Mouse (Mus musculus) liver, embryonic 16.5 days (tissue): ENCODE results near the gene Defb9. TPM values are rescaled to one million over a fixed set of nuclear protein-coding genes. Genes with fewer than 3 reads are reported as not detected.
"Not testable (repeated sequence)": the region's sequence is repeated elsewhere in the genome, so short reads cannot be mapped to it uniquely, and the experiment has no call there.

Experiments used
- ATAC-seq: fragments of 200-750 bp; cut with Nextera tagmentation; 2 replicates; pipeline ENCODE4 v1.8.0; 2017; ENCODE audit warnings: low read depth, mild to moderate bottlenecking, moderate number of reproducible peaks, moderate library complexity
- H3K27ac ChIP-seq: fragments of 300-500 bp; sonication (generic); 2 replicates; pipeline ENCODE4 v1.5.1; 2014; ENCODE audit warnings: mild to moderate bottlenecking, low read length
- H3K27me3 ChIP-seq: fragments of 300-500 bp; sonication (generic); 2 replicates; pipeline ENCODE4 v1.6.1; 2014; ENCODE audit warnings: low read depth, low read length, mixed read lengths; ENCODE audit not compliant: control insufficient read depth, insufficient read depth
- H3K36me3 ChIP-seq: fragments of 300-500 bp; sonication (generic); 2 replicates; pipeline ENCODE4 v1.6.1; 2014; ENCODE audit warnings: mild to moderate bottlenecking; ENCODE audit not compliant: control insufficient read depth, insufficient read depth
- H3K4me1 ChIP-seq: fragments of 300-500 bp; sonication (generic); 2 replicates; pipeline ENCODE4 v1.6.1; 2014; ENCODE audit warnings: low read depth, low read length, mixed read lengths; ENCODE audit not compliant: control insufficient read depth
- H3K4me2 ChIP-seq: fragments of 300-500 bp; sonication (generic); 2 replicates; pipeline ENCODE4 v1.6.1; 2014; ENCODE audit warnings: low read depth, low read length, mixed read lengths
- H3K4me3 ChIP-seq: fragments of 300-500 bp; sonication (generic); 2 replicates; pipeline ENCODE4 v1.5.1; 2014; ENCODE audit warnings: low read depth, mild to moderate bottlenecking, low read length
- H3K9ac ChIP-seq: fragments of 300-500 bp; sonication (generic); 2 replicates; pipeline ENCODE4 v1.6.1; 2014; ENCODE audit warnings: low read depth, low read length
- H3K9me3 ChIP-seq: fragments of 300-500 bp; sonication (generic); replicated peaks from 2 replicates; pipeline ENCODE4 v1.6.1; 2016; ENCODE audit warnings: low read length; ENCODE audit not compliant: control insufficient read depth
- WGBS: fragments of 180-500 bp; shearing (Covaris S2); extraction: QIAGEN DNeasy Blood & Tissue Kit; methylation state at CpG from one replicate; pipeline ENCODE4 v1.1.7; 2014; ENCODE audit not compliant: insufficient replicate concordance; 5-methylcytosine and 5-hydroxymethylcytosine counted together
- polyA plus RNA-seq: library from polyadenylated mRNA; unstranded; fragments of >200 nt; fragmentation: Nextera tagmentation; extraction: Ambion mirVana; gene quantifications from 2 replicates; pipeline ENCODE4 v1.2.1, GENCODE M21; 2015

Defb9 gene
- not detected in 2 replicates for polyA plus RNA-seq

DNA sequence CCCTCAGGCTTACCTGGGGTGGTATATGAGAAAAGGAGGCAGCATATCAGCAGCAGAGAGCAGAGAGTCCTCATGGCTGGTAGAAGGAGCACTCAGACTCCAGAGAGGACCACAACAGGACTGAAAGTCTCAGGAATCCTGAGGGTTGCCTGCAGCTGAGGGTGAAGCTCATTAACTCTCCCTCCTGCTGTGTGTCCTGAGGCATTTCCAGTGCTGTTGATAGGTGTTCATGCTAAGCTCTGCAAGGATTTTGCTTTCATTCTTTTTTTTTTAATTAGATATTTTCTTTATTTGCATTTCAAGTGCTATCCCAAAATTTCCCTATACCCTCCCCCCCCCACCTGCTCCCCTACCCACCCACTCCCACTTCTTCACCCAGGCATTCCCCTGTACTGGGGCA is at the start of gene Defb9:
TSS of gene Defb9 (minus strand) at position 101 of the 400 bp plus-strand sequence.
- H3K27me3 ChIP-seq, H3K4me1 ChIP-seq, H3K27ac ChIP-seq, H3K4me3 ChIP-seq, H3K9me3 ChIP-seq, H3K36me3 ChIP-seq, ATAC-seq, H3K4me2 ChIP-seq, H3K9ac ChIP-seq: not testable (repeated sequence)

DNA sequence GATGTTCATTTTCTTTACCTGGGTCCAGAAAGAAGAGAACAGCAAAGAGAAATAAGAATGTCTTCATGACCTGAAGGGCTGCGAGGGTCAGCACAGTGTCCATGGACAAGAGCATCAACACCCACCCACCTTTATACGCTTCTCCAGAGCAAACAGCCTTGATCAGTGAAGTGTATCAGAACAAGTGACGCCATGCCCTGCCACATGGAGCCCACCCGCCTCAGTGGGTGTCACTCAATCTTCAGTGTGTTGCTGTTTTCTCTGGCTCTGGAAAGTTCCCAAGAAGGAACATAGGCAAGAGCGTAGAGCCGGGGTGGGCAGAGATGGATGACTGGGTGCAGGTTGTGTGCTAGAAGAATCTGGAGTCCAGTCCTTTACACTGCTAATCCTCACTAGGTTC is 47.4 kb upstream of the Defb9 start, which contains the start of gene Defb15:
TSS of gene Defb15 (minus strand) at position 101 of the 400 bp plus-strand sequence.
- H3K27ac ChIP-seq: no peak within 1 kb of the TSS
- ATAC-seq: no peak
- H3K4me2 ChIP-seq: no peak within 1 kb of the TSS
- H3K4me1 ChIP-seq: no peaks in the 10 kb centered on the region
- H3K9me3 ChIP-seq: no peaks in the 10 kb centered on the region
- H3K36me3 ChIP-seq: no peaks in the 10 kb centered on the region
- no peak within 1 kb of the TSS for H3K4me3 ChIP-seq
- no peaks in the 10 kb centered on the region for H3K27me3 ChIP-seq
- WGBS: 74% methylated on average over 6 of the region's 6 CpGs
- no peak within 1 kb of the TSS for H3K9ac ChIP-seq

DNA sequence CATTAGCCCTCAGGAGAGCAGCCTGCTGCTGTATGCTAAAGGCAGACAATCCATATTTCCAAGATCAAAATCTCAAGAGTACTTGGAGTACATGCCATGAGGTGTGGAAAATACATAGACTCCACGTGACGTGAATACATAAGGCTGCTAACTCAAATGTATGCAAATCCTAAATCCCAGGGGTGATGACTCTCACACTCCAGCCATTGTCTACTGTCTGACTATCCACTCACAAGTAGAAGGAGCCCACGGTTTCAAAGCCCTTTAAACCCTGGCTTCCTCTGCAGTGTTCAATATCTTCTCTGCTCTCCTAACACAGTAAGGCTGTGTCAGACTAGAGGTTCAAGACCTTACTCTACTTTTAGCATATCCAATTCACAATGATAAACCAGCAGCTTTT is 45.5 kb upstream of the Defb9 start:
- H3K4me1 ChIP-seq, H3K9me3 ChIP-seq, ATAC-seq, H3K27ac ChIP-seq, H3K4me3 ChIP-seq, H3K9ac ChIP-seq, H3K4me2 ChIP-seq, H3K36me3 ChIP-seq, H3K27me3 ChIP-seq: not testable (repeated sequence)
- WGBS: 52% methylated on average over 3 of the region's 3 CpGs

DNA sequence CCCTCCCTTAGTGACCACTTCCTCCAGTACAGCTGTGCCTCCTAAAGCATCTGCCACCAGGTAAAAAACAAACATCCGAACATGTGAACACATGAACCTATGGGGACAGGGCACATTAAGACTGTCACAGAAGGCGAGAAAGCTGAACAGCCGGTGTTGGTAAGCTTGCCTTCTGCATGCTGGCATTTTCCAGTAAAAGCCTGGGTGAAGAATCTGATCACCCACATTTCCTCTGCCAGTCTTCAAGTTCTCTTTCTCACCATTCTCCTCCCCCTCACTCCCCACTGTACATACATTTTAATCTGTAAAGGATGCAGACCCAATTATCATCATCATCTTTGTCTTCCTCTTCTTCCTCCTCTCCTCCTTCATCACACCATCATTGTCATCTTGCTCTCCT is 30.4 kb upstream of the Defb9 start:
- Histone ChIP-seq H3K4me1 (no peaks in the 10 kb centered on the region), H3K9me3 (no peaks in the 10 kb centered on the region), H3K27ac (no peak overlapping the region), H3K4me3 (no peak overlapping the region), H3K4me2 (no peak overlapping the region), H3K9ac (no peak overlapping the region), H3K27me3 (no peaks in the 10 kb centered on the region), H3K36me3 (no peaks in the 10 kb centered on the region)
- no peak for ATAC-seq
- WGBS: 62% methylated on average over 3 of the region's 3 CpGs

DNA sequence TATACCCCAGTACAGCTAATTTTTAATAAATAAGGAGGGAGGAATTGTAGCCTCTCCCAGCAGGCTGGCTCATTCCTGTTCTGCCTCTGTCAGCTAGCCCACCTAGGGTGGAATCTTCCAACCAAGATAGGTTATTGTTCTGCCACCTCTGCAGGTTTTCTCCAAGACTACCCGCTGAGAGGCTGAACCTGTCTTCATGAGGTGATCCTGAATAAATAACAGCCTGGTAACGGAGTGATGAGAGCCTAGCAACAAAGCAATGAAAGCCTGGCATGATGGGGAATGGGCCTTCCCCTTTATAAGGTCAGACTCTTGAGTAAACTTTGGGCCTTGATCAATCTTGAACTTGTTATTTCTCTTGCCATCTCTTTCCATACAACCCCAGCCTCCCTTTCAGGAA is 27.3 kb upstream of the Defb9 start:
- 27% methylated on average over 2 of the region's 2 CpGs for WGBS
- H3K36me3 ChIP-seq: no peaks in the 10 kb centered on the region
- ATAC-seq: no peak

DNA sequence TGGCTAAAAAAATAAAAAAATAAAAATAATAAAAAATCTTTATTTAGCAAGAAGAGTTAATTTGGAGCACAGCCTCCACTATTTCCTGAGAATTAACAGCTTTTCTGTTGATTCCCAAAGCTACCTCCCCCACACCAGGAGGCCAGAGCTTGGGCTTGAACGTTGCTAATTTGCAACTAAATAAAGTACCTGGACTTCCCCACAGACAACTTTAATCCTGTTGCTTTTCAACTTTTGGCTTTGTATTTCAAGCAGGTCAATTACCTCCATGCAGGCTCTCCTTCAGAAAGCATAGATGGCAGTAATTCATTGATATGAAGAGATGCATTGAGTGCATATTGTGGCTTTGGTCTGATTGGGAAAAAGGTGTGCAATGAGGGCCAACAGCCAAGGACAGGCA is 26.7 kb upstream of the Defb9 start:
- H3K4me1 ChIP-seq: no peaks in the 10 kb centered on the region
- no peak overlapping the region for H3K4me3 ChIP-seq
- no peaks in the 10 kb centered on the region for H3K36me3 ChIP-seq
- H3K9ac ChIP-seq: no peak overlapping the region
- ATAC-seq: no peak
- H3K27ac ChIP-seq: no peak overlapping the region
- H3K9me3 ChIP-seq: no peaks in the 10 kb centered on the region
- WGBS: 14% methylated on average over 1 of the region's 1 CpGs
- H3K27me3 ChIP-seq: no peaks in the 10 kb centered on the region
- H3K4me2 ChIP-seq: no peak overlapping the region

More for the DNA sequence above, 27.3 kb upstream of the Defb9 start:
- Histone ChIP-seq H3K9ac (no peak overlapping the region), H3K27me3 (no peaks in the 10 kb centered on the region), H3K4me3 (no peak overlapping the region), H3K4me2 (no peak overlapping the region), H3K4me1 (no peaks in the 10 kb centered on the region), H3K27ac (no peak overlapping the region), H3K9me3 (no peaks in the 10 kb centered on the region)

DNA sequence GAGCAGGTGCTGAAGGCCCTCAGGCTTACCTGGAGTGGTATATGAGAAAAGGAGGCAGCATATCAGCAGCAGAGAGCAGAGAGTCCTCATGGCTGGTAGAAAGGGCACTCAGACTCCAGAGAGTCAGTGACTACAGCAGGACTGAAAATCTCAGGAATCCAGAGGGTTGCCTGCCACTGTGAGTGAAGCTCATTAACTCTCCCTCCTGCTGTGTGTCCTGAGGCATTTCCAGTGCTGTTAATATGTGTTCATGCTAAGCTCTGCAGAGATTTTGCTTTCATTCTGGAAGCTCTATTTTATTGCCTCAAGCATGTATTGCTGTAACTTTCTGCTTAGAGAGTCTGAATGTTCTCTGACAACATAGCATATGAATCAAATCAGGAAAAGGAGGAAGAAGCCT is 21.1 kb upstream of the Defb9 start, which contains the start of gene Defb11:
TSS of gene Defb11 (minus strand) at position 123 of the 400 bp plus-strand sequence.
- not testable (repeated sequence) for H3K4me2 ChIP-seq, H3K27ac ChIP-seq, H3K9me3 ChIP-seq, ATAC-seq, H3K27me3 ChIP-seq, H3K9ac ChIP-seq, H3K4me1 ChIP-seq, H3K4me3 ChIP-seq, H3K36me3 ChIP-seq

DNA sequence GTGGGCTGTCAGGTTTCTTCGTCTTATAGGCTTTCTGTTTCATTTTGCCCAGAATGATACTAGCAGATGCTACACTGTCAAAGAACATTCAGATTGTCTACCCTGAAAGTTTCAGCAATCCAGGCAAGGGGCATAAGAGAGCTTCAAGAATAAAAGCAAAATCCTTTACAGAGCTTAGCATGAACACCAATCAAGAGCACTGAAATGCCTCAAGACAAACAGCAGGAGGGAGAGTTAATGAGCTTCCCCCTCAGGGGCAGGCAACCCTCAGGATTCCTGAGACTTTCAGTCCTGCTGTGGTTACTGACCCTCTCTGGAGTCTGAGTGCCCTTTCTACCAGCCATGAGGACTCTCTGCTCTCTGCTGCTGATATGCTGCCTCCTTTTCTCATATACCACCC is 26.6 kb downstream of the Defb9 start, which contains the start of gene Defb10:
TSS of gene Defb10 (plus strand) at position 316 of the 400 bp plus-strand sequence.
- ATAC-seq, H3K4me2 ChIP-seq, H3K36me3 ChIP-seq, H3K27me3 ChIP-seq, H3K4me1 ChIP-seq, H3K9me3 ChIP-seq, H3K27ac ChIP-seq, H3K9ac ChIP-seq, H3K4me3 ChIP-seq: not testable (repeated sequence)
- WGBS: 18% methylated on average over 1 of the region's 1 CpGs
